Mouse (Mus musculus) thymus, adult 2 months (tissue): ENCODE data around the gene Vwf. TPM values are rescaled to one million over a fixed set of nuclear protein-coding genes. Genes with fewer than 3 reads are reported as not detected.

Experiments used
- DNase-seq: peaks from one replicate; pipeline ENCODE4 v3.0.0; 2021
- H3K27ac ChIP-seq: fragments of 200-500 bp; 2 replicates; pipeline ENCODE4 v1.5.1; 2012; ENCODE audit warnings: low read length, control low read depth; ENCODE audit not compliant: control insufficient read depth, insufficient read depth
- H3K27me3 ChIP-seq: fragments of 200-500 bp; 2 replicates; pipeline ENCODE4 v1.6.1; 2012; ENCODE audit warnings: mild to moderate bottlenecking, low read length, moderate library complexity, mixed read lengths; ENCODE audit not compliant: control insufficient read depth, insufficient read depth
- H3K36me3 ChIP-seq: fragments of 200-500 bp; 2 replicates; pipeline ENCODE4 v1.6.1; 2012; ENCODE audit warnings: mild to moderate bottlenecking, low read length, moderate library complexity; ENCODE audit not compliant: control insufficient read depth, insufficient read depth
- H3K4me1 ChIP-seq: fragments of 200-500 bp; replicated peaks from 2 replicates; pipeline ENCODE4 v1.6.1; 2012; ENCODE audit warnings: low read length; ENCODE audit not compliant: control insufficient read depth, insufficient read depth
- H3K4me3 ChIP-seq: fragments of 200-500 bp; 2 replicates; pipeline ENCODE4 v1.5.1; 2012; ENCODE audit warnings: mild to moderate bottlenecking, low read length, control low read depth, moderate library complexity; ENCODE audit not compliant: control insufficient read depth, insufficient read depth
- CTCF ChIP-seq: fragments of 200-500 bp; IDR thresholded peaks from 2 replicates; pipeline ENCODE4 v1.5.1; 2012; ENCODE audit warnings: mild to moderate bottlenecking, control low read depth, low read length, moderate library complexity, borderline replicate concordance; ENCODE audit not compliant: control insufficient read depth, poor library complexity, insufficient read depth; ENCODE audit errors: extremely low read depth
- POLR2A ChIP-seq: fragments of 200-500 bp; IDR thresholded peaks from 2 replicates; pipeline ENCODE4 v1.6.1; 2012; ENCODE audit warnings: mild to moderate bottlenecking, low read length, control low read depth, moderate library complexity; ENCODE audit not compliant: control insufficient read depth, poor library complexity, insufficient read depth; ENCODE audit errors: extremely low read depth
- WGBS: fragments of 180-500 bp; shearing (Covaris S2); methylation state at CpG from one replicate; pipeline ENCODE4 v1.1.7; 2018; 5-methylcytosine and 5-hydroxymethylcytosine counted together
- polyA plus RNA-seq: library from polyadenylated mRNA; depleted of rRNA; stranded (reverse); fragments of >200 nt; gene quantifications from 2 replicates; pipeline ENCODE4 v1.2.3, GENCODE M21; 2012

The Vwf gene
- polyA plus RNA-seq, 1 experiment, result 32.3 TPM

DNA sequence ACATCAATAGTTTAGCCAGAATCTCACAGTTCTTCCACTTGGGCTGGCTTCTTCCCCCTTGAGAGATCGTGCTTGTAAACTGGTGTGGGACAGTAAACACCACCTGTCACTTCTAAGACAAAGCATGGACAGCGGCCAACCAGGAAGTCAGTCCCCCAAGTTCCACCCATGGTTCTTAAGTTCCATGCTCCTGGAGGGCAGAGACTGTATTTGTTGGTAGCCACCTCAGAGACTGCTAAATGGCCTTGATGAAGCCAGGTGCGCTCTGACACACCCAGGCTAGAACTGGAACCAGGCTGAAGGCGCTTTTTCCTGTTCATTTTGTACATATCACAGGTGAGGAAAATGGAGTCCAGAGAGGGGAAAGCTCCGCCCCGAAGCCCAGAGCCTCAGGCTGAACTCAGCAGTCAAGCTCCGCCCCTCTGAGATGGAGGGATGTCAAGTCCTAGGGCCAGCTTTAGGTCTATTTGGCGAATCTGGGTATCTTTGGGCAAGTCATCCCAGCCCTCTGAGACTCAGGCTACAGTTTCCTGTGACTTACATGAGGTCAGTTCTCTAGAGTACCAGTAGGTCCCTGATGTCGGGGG lies 17.9 kb upstream of the Vwf start:
- H3K36me3 ChIP-seq, result no peaks in the 10 kb centered on the region
- no peak for DNase-seq
- no peak overlapping the region for H3K27ac ChIP-seq
- no peaks in the 10 kb centered on the region for H3K4me1 ChIP-seq
- WGBS, result 86% methylated on average over 9 of the region's 9 CpGs
- no peaks in the 10 kb centered on the region for H3K27me3 ChIP-seq
- H3K4me3 ChIP-seq, result no peak overlapping the region
- TF ChIP-seq CTCF (no peak), POLR2A (no peak)

DNA sequence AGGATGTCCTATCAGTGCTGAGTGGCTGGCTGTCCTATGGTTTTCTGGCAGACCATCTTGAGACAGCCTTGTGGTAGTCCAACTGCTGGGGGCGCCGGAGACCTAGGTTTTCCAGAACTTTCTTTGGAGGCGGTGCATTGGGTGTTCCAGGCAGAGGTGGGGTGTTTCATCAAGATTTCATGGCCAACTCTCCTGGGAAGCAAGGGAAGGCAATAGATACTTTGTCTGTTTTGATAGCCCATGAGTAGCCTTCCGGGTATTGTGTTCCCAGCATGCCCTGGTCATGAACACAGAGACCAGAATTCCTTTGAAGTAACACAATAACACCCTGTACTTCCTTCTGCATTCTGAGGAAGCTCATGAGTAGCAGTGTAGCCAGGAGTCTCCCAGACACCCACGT lies 17.1 kb upstream of the Vwf start:
- H3K27me3 ChIP-seq, result no peaks in the 10 kb centered on the region
- 93% methylated on average over 5 of the region's 5 CpGs for WGBS
- H3K4me3 ChIP-seq, result no peak overlapping the region
- H3K27ac ChIP-seq, result no peak overlapping the region
- TF ChIP-seq CTCF (no peak), POLR2A (no peak)
- H3K36me3 ChIP-seq, result no peaks in the 10 kb centered on the region
- no peaks in the 10 kb centered on the region for H3K4me1 ChIP-seq
- no peak for DNase-seq

DNA sequence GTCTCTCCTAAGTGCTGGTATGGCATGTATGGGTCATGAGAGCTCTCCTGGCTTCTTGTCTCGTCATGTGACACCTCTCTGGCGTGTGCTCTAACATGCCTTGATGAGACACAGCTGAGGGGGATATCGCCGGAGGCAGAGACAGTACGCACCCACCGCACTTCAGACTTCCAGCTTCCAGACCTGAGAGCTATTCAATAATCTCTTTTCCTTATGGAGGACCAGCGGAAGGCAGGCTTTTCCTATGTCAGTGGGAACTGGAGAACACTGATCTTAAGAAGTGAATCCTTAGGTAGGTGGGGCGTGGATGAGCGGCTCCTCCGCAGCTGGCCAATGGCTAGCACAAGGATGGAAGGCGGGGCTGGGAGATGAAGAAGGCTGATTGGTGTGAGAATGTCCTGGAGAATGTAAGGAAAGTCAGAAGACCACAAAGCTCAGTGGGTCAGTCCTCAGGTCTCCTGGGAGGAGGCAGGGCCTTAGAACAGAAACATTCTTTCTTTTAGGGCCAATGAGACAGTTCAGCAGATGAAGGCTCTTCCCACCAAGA lies 13.4 kb upstream of the Vwf start:
- DNase-seq, result no peak
- Histone ChIP-seq H3K4me3 (no peak overlapping the region), H3K36me3 (no peaks in the 10 kb centered on the region), H3K27ac (no peak overlapping the region), H3K4me1 (no peaks in the 10 kb centered on the region), H3K27me3 (no peaks in the 10 kb centered on the region)
- TF ChIP-seq CTCF, result no peak
- no peak for TF ChIP-seq POLR2A
- WGBS, result 94% methylated on average over 11 of the region's 11 CpGs

DNA sequence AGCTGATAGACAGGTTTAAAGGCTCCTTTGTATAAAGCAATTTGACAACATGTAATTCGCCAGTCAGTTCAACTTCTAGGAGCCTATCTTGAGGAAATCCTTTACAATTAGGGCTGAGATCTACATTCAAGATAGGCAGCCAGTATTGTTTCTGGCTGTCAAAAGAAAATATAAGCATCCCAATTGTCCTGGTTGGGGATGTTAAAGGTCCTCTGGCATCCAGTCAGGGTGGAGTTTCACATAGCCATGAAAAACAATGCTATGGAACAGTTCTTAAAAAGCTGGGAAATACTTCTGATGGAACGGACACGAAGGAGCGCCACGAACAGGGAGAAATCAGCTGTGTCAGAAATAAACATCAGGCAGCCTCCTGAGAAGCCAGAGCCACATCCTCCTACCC lies 11.6 kb upstream of the Vwf start:
- Histone ChIP-seq H3K27ac (no peak overlapping the region), H3K27me3 (no peaks in the 10 kb centered on the region), H3K4me3 (no peak overlapping the region), H3K36me3 (no peaks in the 10 kb centered on the region), H3K4me1 (no peaks in the 10 kb centered on the region)
- TF ChIP-seq CTCF, result no peak
- TF ChIP-seq POLR2A, result no peak
- no peak for DNase-seq
- WGBS, result 91% methylated on average over 5 of the region's 5 CpGs

DNA sequence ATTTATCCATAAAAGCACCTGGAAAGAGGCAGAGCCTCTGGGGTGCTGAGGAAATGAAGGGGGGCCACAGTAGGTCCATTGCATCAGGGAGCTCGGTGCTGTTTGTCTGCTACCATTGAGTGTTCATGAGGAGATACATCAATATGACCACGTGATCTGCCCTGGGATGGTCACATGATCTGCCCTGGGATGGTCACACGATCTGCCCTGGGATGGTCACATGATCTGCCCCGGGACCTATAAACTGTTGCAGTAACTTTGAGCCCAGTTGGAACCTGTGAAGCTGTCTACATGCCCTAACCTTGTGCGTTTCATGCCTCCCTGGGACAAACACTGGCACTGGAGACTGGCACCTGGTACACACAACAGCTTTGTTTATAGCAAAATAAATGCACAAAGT lies 8.1 kb upstream of the Vwf start:
- Histone ChIP-seq H3K36me3 (no peaks in the 10 kb centered on the region), H3K27me3 (no peaks in the 10 kb centered on the region), H3K4me3 (no peak overlapping the region), H3K4me1 (no peaks in the 10 kb centered on the region), H3K27ac (no peak overlapping the region)
- DNase-seq, result no peak
- TF ChIP-seq POLR2A, result no peak
- no peak for TF ChIP-seq CTCF
- WGBS, result 81% methylated on average over 5 of the region's 5 CpGs

DNA sequence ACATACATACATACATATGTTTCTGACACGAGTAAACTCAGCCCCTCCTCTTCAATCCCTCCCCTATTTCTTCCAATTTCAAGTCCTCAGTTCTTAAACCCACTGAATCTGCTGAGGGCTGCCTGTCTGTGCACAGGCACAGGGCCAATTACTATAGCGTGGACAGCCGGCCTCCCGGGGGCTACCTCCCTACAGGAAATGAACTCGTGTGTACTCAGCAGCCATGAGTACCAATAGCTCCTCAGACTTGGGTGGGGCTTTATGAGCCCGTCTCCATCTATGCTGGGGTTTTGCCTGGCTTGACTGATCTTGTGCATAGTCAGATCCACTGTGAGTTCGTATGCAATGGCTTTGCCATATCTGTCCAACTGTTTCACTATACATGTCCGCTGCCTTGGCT lies 7.2 kb upstream of the Vwf start:
- Histone ChIP-seq H3K36me3 (no peaks in the 10 kb centered on the region), H3K4me1 (no peaks in the 10 kb centered on the region), H3K4me3 (no peak overlapping the region), H3K27ac (no peak overlapping the region), H3K27me3 (no peaks in the 10 kb centered on the region)
- TF ChIP-seq POLR2A (no peak), CTCF (no peak)
- DNase-seq, result no peak
- 56% methylated on average over 8 of the region's 8 CpGs for WGBS

DNA sequence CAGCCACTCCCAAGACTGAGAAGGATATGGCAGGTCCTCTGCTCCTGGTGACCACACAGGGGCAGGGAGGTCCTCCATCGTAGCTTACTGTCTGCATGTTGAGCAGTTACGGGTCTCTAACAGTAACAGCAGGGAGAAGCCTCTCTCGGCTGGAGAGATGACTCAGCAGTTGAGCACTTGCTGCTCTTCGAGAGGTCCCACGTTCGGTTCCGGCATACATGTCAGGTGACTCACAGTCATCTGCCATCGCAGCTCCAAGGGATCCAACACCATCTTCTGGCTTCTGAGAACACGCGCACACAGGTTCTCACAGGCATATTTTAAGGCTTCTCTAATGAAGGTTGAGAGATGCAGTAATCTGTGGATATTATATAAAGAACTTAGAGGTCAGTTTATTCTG lies 6.4 kb upstream of the Vwf start:
- H3K4me1 ChIP-seq, result no peaks in the 10 kb centered on the region
- no peak overlapping the region for H3K27ac ChIP-seq
- H3K27me3 ChIP-seq, result no peaks in the 10 kb centered on the region
- TF ChIP-seq CTCF, result no peak
- no peak overlapping the region for H3K4me3 ChIP-seq
- WGBS, result 41% methylated on average over 10 of the region's 10 CpGs
- DNase-seq, result no peak
- H3K36me3 ChIP-seq, result no peaks in the 10 kb centered on the region
